Mouse (Mus musculus) thymus, postnatal 10 days (tissue): Measurements from ENCODE around the gene Olfr181.

Source experiments
- DNase-seq, 2 experiments: peaks; one replicate each; pipeline ENCODE4 v3.0.0; 2021; ENCODE audit warnings: low spot score in 2 of 2

The Olfr181 gene

DNA sequence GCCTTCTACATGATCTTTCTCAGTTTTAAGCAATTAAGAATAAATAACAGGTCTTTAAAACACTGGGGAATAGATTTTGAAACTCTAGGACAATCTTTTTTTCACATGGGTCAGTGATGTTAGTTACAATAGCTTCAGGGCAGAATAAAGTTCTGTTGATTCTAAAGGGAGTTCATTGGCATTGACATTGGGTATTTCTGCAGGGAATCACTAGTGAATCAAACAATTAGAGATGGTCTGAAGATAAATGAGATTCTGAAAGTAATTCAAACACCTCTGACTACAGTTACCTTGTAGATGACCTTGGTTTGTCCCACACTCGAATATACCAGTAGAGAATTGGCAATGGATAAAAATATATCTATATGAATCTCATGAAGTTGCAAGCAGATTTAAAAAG lies at the start of gene Olfr181:
Gene Olfr181 (minus strand): TSS at position 101 of the 400 bp plus-strand sequence.
- DNase-seq = no peak

DNA sequence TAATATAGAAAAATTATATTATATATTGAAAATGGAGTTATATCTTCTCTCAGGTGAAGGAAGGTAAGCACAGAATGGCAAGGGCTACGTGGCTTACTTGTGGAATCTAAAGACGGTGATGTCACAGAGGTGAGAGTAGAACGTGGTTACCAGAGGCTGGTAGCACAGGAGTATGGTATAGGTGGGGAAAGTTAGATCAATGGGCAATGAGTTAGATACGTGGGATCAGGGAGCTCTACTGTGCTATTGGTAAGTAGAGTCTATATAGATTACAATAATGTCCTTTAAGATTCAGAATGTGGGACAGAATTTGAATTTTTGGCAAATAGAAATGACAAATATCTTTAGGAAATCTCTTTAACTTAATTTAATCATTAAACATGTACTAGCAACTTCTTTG lies 737 bp upstream of the Olfr181 start, which contains the start of gene Olfr180:
Gene Olfr180 (minus strand): TSS at position 101 of the 400 bp plus-strand sequence.
- DNase-seq = no peak

GRCm38 (mm10) chr16:58891963-58892362 lies 36.6 kb downstream of the Olfr181 start, which contains the start of gene Olfr178:
Gene Olfr178 (minus strand): TSS chr16:58892063.
- no peak for DNase-seq

DNA sequence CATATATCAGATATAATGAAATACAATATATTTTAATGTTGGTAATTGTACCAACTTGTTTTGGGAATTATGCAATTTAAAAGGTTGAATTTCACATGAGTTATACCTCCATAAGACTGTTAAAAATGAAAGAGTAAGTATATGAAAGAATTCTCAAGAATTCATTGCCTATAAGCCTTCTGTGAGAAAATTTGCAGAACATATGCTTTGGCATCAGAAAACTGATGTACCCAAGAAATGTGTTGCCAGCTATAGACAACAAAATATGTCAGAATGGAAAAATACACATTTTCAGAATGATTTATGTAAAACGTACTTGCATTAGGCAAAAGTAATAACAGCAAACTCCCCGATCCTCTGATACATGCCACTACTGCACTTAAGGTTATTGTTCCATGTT lies 44.1 kb downstream of the Olfr181 start:
- no peak for DNase-seq
